ENCODE assay signal across 8 mouse cellular contexts in the genomic region with DNA sequence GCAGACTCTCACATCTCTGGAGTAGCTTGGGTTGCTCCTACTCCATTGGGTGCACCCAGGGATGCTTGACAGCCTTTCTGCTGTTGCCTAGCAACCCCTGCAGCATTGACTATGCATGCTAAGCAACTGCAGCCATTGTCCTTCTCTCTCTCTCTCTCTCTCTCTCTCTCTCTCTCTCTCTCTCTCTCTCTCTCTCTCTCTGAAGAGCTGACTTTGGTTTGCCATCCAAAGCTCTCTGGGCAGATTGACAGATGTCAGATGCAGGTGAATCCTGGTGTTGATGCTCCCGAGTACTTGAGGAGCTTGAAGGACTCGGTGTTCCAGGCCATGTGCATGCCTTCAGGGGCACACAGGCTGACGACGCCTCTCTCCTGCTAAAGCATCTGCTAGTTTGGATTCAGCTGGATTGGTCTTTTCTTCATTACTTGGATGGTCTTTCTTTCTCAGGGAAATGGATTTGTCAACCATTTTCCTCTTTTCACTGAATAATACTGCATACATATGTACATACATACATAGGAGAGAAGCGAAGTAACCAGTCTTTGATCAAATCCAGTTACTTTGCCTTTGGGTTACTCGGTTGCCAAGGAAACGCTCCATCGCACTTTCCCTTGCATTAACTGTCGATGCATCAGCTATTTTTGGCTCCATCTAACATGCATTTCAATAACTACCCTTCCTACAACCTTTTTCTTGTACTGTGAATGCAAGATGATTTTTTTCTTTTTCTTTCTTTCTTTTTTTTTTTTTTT.
A peak's percentile ranks its signal among the peaks of the same experiment; 100 is the strongest.
DNase-seq lines count a peak whose midpoint lies in the region; ATAC-seq and TF ChIP-seq lines count a peak whose summit lies in the region.

No protein-coding gene starts in this region.

- peak overlapping the region; percentile 5; the same call in 1 of the 2 replicates for H3K4me2 ChIP-seq in forebrain, embryonic 11.5 days (ENCODE audit: low read depth, low read length, severe bottlenecking)
- H3K4me2 ChIP-seq in midbrain, postnatal 0 days (ENCODE audit: low read depth, low read length, poor library complexity, severe bottlenecking): peak overlapping the region; percentile 28; the same call in 1 of the 2 replicates

- H3K36me3 ChIP-seq in forebrain, embryonic 11.5 days (ENCODE audit: control insufficient read depth, insufficient read depth, low read length): no peaks in the 10 kb centered on the region
- no peaks in the 10 kb centered on the region for H3K36me3 ChIP-seq in midbrain, postnatal 0 days (ENCODE audit: insufficient read depth, low read length)
- no peaks in the 10 kb centered on the region for H3K36me3 ChIP-seq in kidney, adult 2 months (ENCODE audit: control insufficient read depth, insufficient read depth, low read length)

- H3K4me1 ChIP-seq in forebrain, embryonic 11.5 days (replicated peaks; ENCODE audit: control insufficient read depth, insufficient read depth, low read length): peaks cover 4% of the 10 kb centered on the region; the same call in 1 of the 2 replicates
- peaks cover 19% of the 10 kb centered on the region for H3K4me1 ChIP-seq in midbrain, postnatal 0 days (ENCODE audit: insufficient read depth, low read length)
- no peaks in the 10 kb centered on the region for H3K4me1 ChIP-seq in kidney, adult 2 months (ENCODE audit: control insufficient read depth, insufficient read depth, low read length)

- TF ChIP-seq POLR2A in kidney, adult 2 months (IDR thresholded peaks at IDR 0.05; ENCODE audit: low read depth, low read length): no peak

- H3K9me3 ChIP-seq in forebrain, embryonic 11.5 days (ENCODE audit: control insufficient read depth, low read length): no peaks in the 10 kb centered on the region
- no peaks in the 10 kb centered on the region for H3K9me3 ChIP-seq in midbrain, postnatal 0 days (ENCODE audit: low read length)

- peak overlapping the region; percentile 42; the same call in 1 of the 2 replicates for H3K27ac ChIP-seq in forebrain, embryonic 11.5 days (ENCODE audit: low read depth, low read length)
- H3K27ac ChIP-seq in midbrain, postnatal 0 days (ENCODE audit: low read depth, low read length): peak overlapping the region; percentile 96
- H3K27ac ChIP-seq in kidney, adult 2 months (ENCODE audit: insufficient read depth, low read depth, low read length): no peak overlapping the region

- H3K27me3 ChIP-seq in forebrain, embryonic 11.5 days (ENCODE audit: control insufficient read depth, insufficient read depth, low read length): no peaks in the 10 kb centered on the region
- no peaks in the 10 kb centered on the region for H3K27me3 ChIP-seq in midbrain, postnatal 0 days (ENCODE audit: insufficient read depth, low read length)
- H3K27me3 ChIP-seq in kidney, adult 2 months (replicated peaks; ENCODE audit: control insufficient read depth, insufficient read depth, low read length): no peaks in the 10 kb centered on the region; the same call in 1 of the 2 replicates

- H3K4me3 ChIP-seq in forebrain, embryonic 11.5 days (ENCODE audit: low read depth, low read length): no peak overlapping the region
- H3K4me3 ChIP-seq in midbrain, postnatal 0 days (ENCODE audit: low read depth, low read length): no peak overlapping the region
- H3K4me3 ChIP-seq in kidney, adult 2 months (ENCODE audit: insufficient read depth, low read depth, low read length): no peak overlapping the region

- 39% methylated on average over 9 of the region's 9 CpGs for WGBS in forebrain, embryonic 11.5 days
- WGBS in midbrain, postnatal 0 days: 10% methylated on average over 9 of the region's 9 CpGs
- 64% methylated on average over 9 of the region's 9 CpGs for WGBS in kidney, adult 2 months

- DNase-seq in brain, adult 2 months (ENCODE audit: low read depth, low spot score): peak; percentile 94
- DNase-seq in forebrain, embryonic 11.5 days (ENCODE audit: low spot score): peak; percentile 85
- peak; percentile 38 for DNase-seq in layer of hippocampus, adult 9-10 months (ENCODE audit: low spot score)
- peak; percentile 97 for DNase-seq in midbrain, postnatal 0 days (ENCODE audit: low spot score)
- no peak for DNase-seq in adrenal gland, postnatal 4 days (ENCODE audit: low spot score in 2 of 2)
- no peak for DNase-seq in kidney, adult 2 months
- no peak for DNase-seq in gastrocnemius, postnatal 25 days

- ATAC-seq in forebrain, embryonic 11.5 days (replicated peaks; ENCODE audit: low FRiP score): peak; percentile 96
- ATAC-seq in midbrain, postnatal 0 days (ENCODE audit: low FRiP score): peak; percentile 98
- no peak for ATAC-seq in inflammation-experienced regulatory T-cells, adult 6 months

- H3K9ac ChIP-seq in forebrain, embryonic 11.5 days (ENCODE audit: low read length): no peak overlapping the region
- H3K9ac ChIP-seq in midbrain, postnatal 0 days (replicated peaks; ENCODE audit: low read length, poor library complexity, severe bottlenecking): no peak overlapping the region

- no peak for TF ChIP-seq CTCF in midbrain, postnatal 0 days (IDR thresholded peaks at IDR 0.05)
- TF ChIP-seq CTCF in kidney, adult 2 months (conservative IDR thresholded peaks at IDR 0.05; ENCODE audit: insufficient read depth, insufficient read length, low read depth, low read length): no peak

Comparison
In these comparisons a context has a peak if more than half of its experiments do, and no peak if none do; other contexts are left out.
1. DNase-seq: peak in brain, adult 2 months (single experiment), forebrain, embryonic 11.5 days (single experiment), layer of hippocampus, adult 9-10 months (single experiment) and midbrain, postnatal 0 days (single experiment); none in adrenal gland, postnatal 4 days (0 of 2), kidney, adult 2 months (single experiment) and gastrocnemius, postnatal 25 days (single experiment).